Mouse (Mus musculus): ENCODE data around the gene Gm30191.

- TF ChIP-seq CTCF (IDR thresholded peaks at IDR 0.05; ENCODE audit: control insufficient read depth, insufficient read depth, insufficient replicate concordance, low read depth, low read length) (no peak), POLR2A (IDR thresholded peaks at IDR 0.05; ENCODE audit: control insufficient read depth, low read depth, low read length) (no peak)
Observed at GRCm38 (mm10) chr4:134293692-134294163, 47.0 kb downstream of the Gm30191 start.

Data from testis, adult 2 months (tissue).